Mouse (Mus musculus) left cerebral cortex, postnatal 25 days (tissue): ENCODE data around the gene Ncapd2. TPM values are rescaled to one million over a fixed set of nuclear protein-coding genes. Genes with fewer than 3 reads are reported as not detected.

Experiments used
- DNase-seq, 2 experiments: peaks; one replicate each; pipeline ENCODE4 v3.0.0; 2022; ENCODE audit warnings: low spot score in 2 of 2, mixed read lengths in 1 of 2
- intact Hi-C: fragments of 180-260 bp; cut with DNase I; formaldehyde crosslinking; loops from one replicate; pipeline ENCODE4 v1.15.1; 2025
- total RNA-seq, 2 experiments: library from RNA; stranded (reverse); gene quantifications; 2 replicates each; pipeline ENCODE4 v1.2.3; 2021

Gene Ncapd2
- total RNA-seq, 2 experiments from 2014 or later: 18.9 to 25.6 TPM

DNA sequence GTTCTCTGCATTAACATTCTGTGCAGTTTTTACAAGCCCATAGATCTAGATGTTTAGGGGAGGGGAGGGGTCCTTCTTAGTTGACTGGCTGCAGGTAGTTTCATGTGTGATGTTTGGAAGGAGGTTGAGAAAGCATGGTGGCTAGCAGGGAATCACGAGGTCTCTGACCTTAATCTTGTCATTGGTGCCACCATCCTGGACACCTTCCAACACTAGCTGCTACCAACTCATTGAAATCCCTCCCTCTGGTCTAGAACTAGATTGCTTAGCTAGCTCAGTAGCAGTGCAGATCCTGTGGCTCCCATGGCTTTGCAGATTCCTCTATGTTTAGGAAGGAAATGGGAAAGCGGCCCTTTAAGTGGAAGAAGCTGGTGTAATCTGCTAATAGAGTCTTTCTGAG lies 25.4 kb upstream of the Ncapd2 start:
- intact Hi-C loops: loop anchor here (5.0 to 10.0 kb wide), 3 partner anchors 50 to 388 kb away; partner anchors contain the start of genes Gapdh and Iffo1
- no peak for DNase-seq

GRCm38 (mm10) chr6:125215148-125215954 lies 23.9 kb upstream of the Ncapd2 start, which contains the start of gene Vamp1:
Vamp1 (plus strand) TSS chr6:125215551.
- peak; percentile 95 to 99 for DNase-seq
- intact Hi-C loops: loop anchor here (1.0 to 10.0 kb wide), 4 partner anchors 23 to 389 kb away; partner anchors contain the start of genes Gapdh and Iffo1

DNA sequence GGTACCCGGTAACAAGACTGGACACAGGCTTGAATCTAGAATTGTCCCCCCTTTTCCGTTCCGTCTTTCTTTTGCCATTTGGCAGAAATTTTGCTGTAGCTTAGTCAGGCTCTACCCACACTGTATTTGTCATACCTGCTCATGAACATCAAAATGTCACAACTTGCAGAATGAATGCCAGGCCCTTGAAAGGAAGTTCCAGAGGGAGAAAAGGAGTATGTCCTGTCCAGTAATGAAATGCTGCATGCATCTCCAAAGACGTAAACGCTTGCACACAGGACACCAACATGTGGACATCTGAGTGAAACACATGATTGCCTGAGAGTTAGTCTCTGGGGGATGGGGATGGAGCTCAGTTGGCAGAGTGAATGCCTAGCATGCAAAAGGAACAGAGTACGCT lies 22.2 kb upstream of the Ncapd2 start:
- DNase-seq: no peak
- intact Hi-C loops: loop anchor here (10.0 kb wide), 1 partner anchor 391 kb away; no protein-coding TSS in a partner anchor

DNA sequence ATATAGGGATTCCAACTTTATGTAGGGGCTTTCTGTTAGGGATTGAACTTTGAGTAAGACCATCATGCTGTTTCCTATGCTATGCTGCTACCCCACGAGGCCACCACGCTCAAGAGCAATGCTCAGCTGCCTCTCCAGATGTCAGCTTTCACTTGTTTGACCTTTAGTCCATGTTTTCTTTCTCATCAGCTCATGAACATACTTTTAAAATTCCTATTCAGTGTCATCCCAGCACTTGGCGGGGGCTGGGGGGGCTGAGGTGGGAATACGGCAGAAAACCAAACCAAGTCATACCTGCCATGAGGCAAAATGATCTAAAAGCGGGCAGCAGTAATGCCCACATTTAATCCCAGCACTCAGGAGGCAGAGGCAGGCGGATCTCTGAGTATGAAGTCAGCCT lies 21.6 kb upstream of the Ncapd2 start:
- DNase-seq: no peak

GRCm38 (mm10) chr6:125212621-125213020 lies 21.1 kb upstream of the Ncapd2 start:
- intact Hi-C loops: loop anchor here (10.0 kb wide), 1 partner anchor 392 kb away; no protein-coding TSS in a partner anchor
- DNase-seq: no peak

More for the DNA sequence above, 21.6 kb upstream of the Ncapd2 start:
- intact Hi-C loops: loop anchor here (10.0 kb wide), 1 partner anchor 392 kb away; no protein-coding TSS in a partner anchor

GRCm38 (mm10) chr6:125210436-125210835 lies 18.9 kb upstream of the Ncapd2 start:
- DNase-seq: no peak
- intact Hi-C loops: loop anchor here (10.0 kb wide), 1 partner anchor 394 kb away; no protein-coding TSS in a partner anchor

- intact Hi-C loops: no loop called here
- DNase-seq: no peak
Observed at GRCm38 (mm10) chr6:125197166-125197565, 5.7 kb upstream of the Ncapd2 start.

DNA sequence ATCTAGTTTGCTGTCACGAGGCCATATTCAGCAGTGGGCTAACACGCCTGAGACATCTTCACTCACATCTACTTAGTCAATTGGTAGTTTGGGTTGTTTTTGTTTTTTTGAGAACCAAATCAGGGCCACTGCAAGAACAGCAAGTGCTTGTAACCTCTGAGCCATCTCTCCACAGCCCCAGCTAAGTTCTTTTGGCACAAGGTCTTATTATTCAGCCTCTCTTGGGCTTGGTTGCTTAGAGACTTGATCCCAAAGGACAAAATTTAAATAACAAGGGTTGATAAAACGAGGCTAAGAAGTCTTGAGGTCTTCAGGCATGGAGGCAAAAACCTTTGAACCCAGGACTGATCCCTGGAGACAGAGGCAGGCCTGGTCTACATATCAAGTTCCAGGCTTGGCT lies 4.8 kb upstream of the Ncapd2 start:
- DNase-seq: no peak
- intact Hi-C loops: no loop called here

DNA sequence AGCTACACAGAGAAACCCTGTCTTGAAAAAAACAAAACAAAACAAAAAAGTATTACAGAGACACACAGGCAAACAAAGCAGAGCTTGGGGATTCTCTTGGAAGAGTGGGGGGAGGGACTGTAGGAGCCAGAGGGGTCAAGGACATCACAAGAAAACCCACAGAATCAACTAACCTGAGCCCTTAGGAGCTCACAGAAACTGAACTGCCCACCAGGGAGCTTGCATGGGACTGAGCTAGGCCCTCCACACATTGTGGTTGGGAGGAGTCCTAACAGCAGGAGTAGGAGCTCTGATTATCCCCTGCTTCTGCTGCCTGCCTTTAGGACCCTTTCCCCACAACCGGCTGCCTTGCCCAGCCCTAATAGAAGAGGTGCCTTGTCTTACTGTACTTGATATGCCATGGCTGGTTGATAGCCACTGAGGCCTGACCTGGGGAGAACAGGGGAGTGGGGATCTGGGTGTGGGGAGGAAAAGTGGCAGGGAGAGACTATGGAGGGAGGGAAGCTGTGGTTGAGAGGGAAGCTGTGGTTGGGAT lies 4.1 kb upstream of the Ncapd2 start:
- intact Hi-C loops: no loop called here
- no peak for DNase-seq

DNA sequence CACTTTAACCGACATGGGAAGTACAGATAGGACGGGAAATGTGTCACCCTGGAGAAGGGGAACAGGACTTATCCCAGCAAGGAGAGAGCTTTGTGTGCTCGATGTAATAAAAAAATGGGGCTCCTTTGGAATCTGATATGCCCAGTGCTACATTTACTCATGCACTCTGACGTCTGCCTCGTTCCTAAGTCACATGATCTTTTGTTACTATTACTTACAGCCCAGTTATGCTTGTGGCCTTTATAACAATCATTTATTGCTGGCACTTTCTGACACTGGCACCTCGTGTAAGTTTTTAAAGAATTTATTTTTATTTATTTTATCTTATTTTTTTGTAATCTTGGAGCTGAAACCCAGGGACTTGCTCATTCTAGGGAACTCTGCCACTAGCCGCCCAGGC lies 1.9 kb upstream of the Ncapd2 start:
- intact Hi-C loops: no loop called here
- no peak for DNase-seq

- no peak for DNase-seq
- intact Hi-C loops: loop anchor here (1.0 kb wide), 1 partner anchor 22 kb away; the partner anchor contains the start of gene Vamp1
Observed at GRCm38 (mm10) chr6:125192841-125193240, 1.3 kb upstream of the Ncapd2 start.

- DNase-seq: peak; percentile 92 to 96
- intact Hi-C loops: loop anchor here (1.0 kb wide), 1 partner anchor 23 kb away; the partner anchor contains the start of gene Vamp1
Observed at GRCm38 (mm10) chr6:125192016-125192714, 664 bp upstream of the Ncapd2 start.

DNA sequence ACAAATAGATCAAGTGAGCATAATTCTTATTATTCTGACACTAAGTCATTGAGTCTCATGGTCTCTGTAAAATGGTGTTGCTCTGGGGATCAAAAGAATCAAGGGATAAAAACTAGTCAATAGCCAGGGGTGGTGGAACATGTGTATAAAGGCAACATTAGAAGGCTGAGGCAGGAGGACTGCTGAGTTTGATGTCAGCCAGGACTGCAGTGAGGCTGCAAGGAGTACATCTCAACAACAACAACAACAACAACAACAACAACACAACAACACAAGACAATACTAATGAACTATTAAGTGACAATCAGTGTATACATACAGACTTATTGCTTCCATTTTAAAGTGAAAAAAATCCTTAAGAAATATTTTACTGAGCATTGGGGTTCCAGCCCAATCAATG lies 685 bp downstream of the Ncapd2 start:
- intact Hi-C loops: no loop called here
- no peak for DNase-seq

DNA sequence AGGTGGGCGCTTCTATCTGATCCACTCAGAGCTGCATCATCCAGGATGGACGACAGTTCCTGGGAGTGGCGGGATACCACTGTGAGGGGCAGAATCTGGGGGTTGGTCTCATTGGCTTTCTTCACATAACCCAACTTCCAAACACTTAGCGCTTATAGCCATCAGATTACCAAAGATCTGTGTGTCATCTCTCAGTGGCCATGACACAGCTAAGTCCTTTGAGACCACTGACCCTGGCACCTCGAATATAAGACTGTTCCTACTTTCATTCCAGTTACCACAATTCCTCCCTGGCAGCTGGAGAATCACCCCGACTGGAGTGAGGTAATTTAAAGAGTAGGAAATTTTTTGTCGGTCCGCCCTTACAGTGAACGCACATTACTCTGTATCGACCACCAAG lies 5.3 kb downstream of the Ncapd2 start:
- DNase-seq: no peak
- intact Hi-C loops: no loop called here

GRCm38 (mm10) chr6:125182133-125182532 lies 9.4 kb downstream of the Ncapd2 start:
- no peak for DNase-seq
- intact Hi-C loops: no loop called here

DNA sequence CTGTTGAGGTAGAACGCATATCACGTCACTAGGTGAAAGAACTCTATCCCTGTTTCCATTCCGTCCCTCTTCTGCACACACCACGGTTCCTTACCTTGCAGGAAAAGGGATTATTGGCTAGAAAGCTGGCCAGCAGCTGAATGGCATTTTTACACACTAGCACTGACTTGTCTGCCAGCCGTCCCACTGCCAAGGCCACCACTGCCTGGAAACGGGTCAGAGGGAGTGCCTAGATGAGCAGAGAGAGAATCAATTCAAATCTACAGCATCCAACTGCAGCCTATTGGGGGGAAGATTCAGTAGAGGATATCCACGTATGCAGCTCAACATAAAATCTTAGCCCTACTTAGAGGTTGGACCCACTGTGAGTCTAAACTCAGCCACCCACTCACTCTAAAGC lies 11.9 kb downstream of the Ncapd2 start:
- intact Hi-C loops: no loop called here
- DNase-seq: no peak

DNA sequence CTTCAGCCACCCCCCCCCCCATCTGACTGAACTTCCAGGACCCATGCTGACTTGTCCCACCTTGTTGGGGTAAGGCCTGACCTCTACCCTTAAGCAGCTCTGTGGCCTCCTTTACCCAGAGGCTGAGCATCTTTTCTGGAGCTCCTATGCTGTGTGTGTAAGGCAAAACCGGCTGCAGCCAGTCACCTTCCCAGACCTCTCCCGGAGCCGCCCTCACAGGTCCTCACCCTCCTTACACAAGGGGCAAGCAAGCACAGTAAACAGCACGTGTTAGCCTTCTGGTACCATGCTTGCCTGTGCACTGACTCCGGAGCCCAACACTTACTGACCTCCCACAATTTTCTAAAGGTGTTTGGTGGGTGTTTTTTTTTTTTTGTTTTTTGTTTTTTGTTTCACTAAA lies 16.0 kb downstream of the Ncapd2 start:
- DNase-seq: no peak
- intact Hi-C loops: no loop called here

DNA sequence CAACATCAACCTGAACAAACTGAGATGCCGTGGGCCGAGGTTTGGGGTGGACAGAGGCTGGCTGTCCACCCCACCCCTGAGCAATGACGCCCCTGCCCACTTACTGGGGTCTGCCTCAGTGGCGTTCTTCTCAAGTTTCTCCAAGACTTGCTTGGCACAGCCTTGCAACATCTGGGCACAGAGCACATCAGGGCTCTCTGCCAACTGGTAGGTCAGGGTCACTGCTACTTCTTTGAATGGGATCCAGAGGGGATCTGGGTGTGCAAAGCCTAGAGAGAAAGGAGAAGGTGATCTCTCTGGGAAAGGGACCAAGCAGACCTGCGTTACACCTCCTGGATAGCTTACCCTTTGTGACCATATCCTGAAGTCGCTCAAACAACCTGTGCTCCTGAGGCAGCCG lies 18.2 kb downstream of the Ncapd2 start:
- intact Hi-C loops: no loop called here
- no peak for DNase-seq

DNA sequence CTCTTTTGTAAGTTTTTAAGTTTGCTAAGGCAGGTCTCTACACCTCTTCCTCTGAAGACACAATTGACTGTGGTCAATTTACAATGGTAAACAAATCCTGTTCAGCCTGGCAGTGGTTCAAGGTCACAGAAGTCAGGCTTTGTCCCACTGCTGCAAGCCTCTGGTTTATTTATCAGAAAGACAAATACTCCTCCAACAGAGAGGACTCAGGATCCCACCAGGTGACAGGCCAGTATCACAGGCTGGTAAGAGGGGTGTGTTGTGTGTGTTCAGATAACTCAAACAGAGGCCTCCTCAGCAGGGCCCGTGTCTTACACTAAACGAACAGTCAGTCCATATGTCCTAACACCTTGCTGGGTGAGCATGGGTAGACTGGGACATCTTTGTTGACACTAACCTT lies 19.0 kb downstream of the Ncapd2 start:
- DNase-seq: no peak
- intact Hi-C loops: no loop called here

DNA sequence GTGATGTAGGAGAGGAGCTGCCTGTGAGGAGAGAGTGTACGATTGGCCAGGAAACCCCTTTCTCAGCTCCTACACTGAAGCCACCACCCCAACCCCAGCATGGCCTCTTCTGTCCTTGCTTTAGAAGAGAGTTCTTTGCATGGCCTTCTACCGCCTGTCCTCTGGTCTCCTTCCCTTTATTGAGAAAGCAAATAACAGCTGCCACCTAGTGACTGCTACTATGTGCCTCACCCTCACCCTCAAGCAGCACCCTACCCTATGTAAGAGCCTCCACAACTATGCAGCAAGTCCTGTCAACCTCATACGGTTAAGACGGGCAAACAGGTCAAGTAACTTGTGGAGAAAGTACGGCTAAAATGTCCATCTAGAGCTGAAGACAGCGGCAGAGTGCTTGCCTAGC lies 21.3 kb downstream of the Ncapd2 start:
- intact Hi-C loops: no loop called here
- DNase-seq: no peak
